Mouse (Mus musculus): ENCODE measurements at regions not wholly inside any gene's neighbourhood (a gene's known extent, or its start where the extent isn't known, plus 50 kb on each side); places are given as distances from the start of the nearest gene placed in this dataset.
A peak's percentile ranks its signal among the peaks of the same experiment; 100 is the strongest.
"Not testable (repeated sequence)": the region's sequence is repeated elsewhere in the genome, so short reads cannot be mapped to it uniquely, and the experiment has no call there.

DNA sequence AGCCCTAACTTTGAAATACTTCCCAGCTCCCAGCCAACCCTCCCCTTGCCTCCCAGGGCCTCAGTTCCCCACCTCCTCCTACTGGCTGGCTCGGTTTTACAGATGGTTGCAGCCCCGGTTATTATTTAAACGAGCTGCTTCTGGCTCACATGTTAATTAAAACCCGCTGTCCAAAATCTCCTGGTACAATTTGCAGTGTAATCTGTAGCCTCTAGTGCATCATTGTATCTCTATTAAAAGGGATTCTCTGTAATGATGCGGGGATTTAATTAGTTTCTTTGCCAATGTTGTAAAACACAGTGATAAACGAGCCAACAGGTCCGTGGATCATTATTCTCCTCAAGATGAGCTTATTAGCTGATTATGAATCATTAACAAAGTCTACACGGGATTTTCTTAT is 208.5 kb downstream of the 3100002H09Rik start:
- DNase-seq (ENCODE audit: extremely low spot score in 1 of 2, low spot score in 2 of 2): no peak
- intact Hi-C loops (cut with DNase I): loop anchor here (10.0 kb wide), 1 partner anchor 173 kb away; no protein-coding TSS in a partner anchor

DNA sequence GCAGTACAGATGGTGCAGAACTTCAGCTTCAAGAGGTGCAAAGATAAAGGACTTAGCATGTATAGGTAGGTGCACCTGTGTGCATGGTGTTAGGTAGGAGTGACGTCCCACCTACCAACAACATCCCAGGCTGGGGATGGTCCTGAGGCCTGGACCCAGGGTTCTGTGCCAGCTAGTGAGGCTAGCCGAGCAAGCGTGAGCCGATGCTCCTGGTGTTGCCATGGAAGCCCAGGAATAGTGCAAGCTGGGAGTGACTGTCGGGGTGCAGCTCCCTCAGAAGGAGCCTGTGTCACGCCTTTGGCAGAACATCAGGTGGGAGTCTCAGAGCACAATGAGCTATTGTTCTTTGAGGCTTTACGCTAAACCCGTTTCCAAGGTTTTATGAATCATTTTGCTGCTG is 209.9 kb downstream of the 3100002H09Rik start:
- peak; percentile 40 to 46 for DNase-seq (ENCODE audit: extremely low spot score in 1 of 2, low spot score in 2 of 2)
- intact Hi-C loops (cut with DNase I): loop anchor here (10.0 kb wide), 1 partner anchor 174 kb away; no protein-coding TSS in a partner anchor

- DNase-seq (ENCODE audit: extremely low spot score in 1 of 2, low spot score in 2 of 2): no peak
- intact Hi-C loops (cut with DNase I): loop anchor here (10.0 kb wide), 1 partner anchor 175 kb away; no protein-coding TSS in a partner anchor
Observed at GRCm38 (mm10) chr4:124400136-124400675, 210.4 kb downstream of the 3100002H09Rik start.

GRCm38 (mm10) chr4:124398354-124398753 is 212.2 kb downstream of the 3100002H09Rik start:
- intact Hi-C loops (cut with DNase I): loop anchor here (5.0 to 10.0 kb wide), 2 partner anchors 201 to 444 kb away; no protein-coding TSS in a partner anchor
- no peak for DNase-seq (ENCODE audit: extremely low spot score in 1 of 2, low spot score in 2 of 2)

GRCm38 (mm10) chr4:124396566-124397283 is 213.9 kb downstream of the 3100002H09Rik start:
- intact Hi-C loops (cut with DNase I): loop anchor here (5.0 to 10.0 kb wide), 2 partner anchors 199 to 442 kb away; no protein-coding TSS in a partner anchor
- DNase-seq (ENCODE audit: extremely low spot score in 1 of 2, low spot score in 2 of 2): peak; percentile 26 to 56

DNA sequence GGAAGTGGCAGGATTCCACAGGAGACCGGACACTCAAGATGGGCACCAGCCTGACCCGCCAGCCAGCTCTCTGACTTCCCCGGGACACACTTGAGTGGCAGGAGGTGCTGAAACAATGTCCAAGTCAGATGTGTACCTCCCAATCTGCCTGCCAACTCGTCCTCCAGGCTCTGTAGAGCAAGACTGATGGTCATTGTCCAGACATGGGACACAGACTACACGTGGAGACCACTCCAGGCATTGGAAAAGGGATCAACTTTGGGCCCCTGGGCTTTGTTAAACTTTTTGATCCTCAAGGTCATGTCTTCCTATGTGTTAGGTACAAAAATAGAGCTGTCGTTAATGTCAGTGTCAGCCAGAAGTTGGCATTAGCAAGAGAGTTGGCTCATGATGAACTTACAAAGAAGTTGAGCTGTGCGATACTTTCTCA is 214.6 kb downstream of the 3100002H09Rik start:
- no peak for DNase-seq (ENCODE audit: extremely low spot score in 1 of 2, low spot score in 2 of 2)
- intact Hi-C loops (cut with DNase I): loop anchor here (5.0 to 10.0 kb wide), 2 partner anchors 199 to 441 kb away; no protein-coding TSS in a partner anchor

GRCm38 (mm10) chr4:124395069-124395965 is 215.3 kb downstream of the 3100002H09Rik start:
- DNase-seq (ENCODE audit: extremely low spot score in 1 of 2, low spot score in 2 of 2): no peak
- intact Hi-C loops (cut with DNase I): loop anchor here (5.0 to 10.0 kb wide), 2 partner anchors 198 to 441 kb away; no protein-coding TSS in a partner anchor

DNA sequence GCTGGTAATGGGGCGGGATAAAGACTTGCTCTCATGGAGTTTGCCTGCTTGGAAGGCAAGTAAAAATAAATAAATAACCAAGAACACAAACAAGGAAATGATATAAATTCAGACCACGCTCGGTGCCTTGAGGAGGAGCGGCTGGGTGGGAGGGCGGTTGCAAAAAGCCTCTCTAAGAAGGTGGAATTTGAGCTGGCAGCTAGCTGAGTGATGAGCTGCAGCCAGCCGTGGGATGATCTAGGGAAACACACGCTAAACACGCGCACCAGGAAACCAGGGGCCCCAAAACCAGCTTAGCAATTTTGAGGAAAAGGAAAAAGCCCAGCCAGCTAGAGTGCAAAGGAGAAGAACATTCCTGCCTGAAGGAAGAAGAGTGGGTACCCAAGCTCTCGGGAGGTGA is 217.0 kb downstream of the 3100002H09Rik start:
- no peak for DNase-seq (ENCODE audit: extremely low spot score in 1 of 2, low spot score in 2 of 2)
- intact Hi-C loops (cut with DNase I): loop anchor here (10.0 kb wide), 1 partner anchor 439 kb away; no protein-coding TSS in a partner anchor

DNA sequence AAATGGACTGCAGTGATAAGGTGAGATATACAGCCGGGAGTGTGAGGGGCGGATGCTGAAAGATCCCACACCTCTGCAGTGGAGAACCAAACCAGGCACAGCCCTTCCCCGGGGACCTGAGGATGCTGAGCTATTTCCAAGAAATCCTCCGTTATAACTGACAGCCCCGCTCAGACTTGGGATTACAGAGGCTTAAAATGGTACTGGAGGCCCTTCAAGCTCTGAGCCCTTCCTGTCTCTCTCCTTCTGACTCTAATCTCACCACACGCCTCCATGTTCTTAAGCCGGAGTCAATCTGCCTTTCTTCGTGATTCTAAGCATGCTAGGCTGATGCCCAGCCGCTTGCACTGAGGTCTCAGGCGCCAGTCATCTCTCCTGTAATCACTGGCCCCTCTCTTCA is 221.5 kb downstream of the 3100002H09Rik start:
- no peak for DNase-seq (ENCODE audit: extremely low spot score in 1 of 2, low spot score in 2 of 2)
- intact Hi-C loops (cut with DNase I): no loop called here

GRCm38 (mm10) chr4:124385106-124386055 is 225.2 kb downstream of the 3100002H09Rik start:
- DNase-seq (ENCODE audit: extremely low spot score in 1 of 2, low spot score in 2 of 2): no peak
- intact Hi-C loops (cut with DNase I): no loop called here

DNA sequence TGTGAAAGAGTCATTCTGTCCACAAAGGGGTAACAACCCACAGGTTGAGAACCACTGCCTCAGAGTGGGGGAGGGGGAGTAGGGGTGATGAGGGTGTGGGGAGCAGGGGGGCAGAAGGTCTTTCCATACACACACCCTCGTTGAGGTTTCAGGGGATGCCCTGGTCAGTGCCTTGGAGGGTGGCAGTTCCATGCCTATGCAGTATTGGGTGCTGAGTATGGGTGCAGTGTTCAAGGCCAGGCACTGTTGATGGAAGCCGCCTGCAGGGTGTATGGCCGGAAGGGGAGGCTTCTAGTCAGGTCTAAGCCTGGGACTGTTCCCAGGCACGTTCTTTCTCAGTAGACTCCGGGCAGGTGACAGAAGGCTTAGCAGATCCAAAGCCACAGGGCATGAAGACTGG is 234.1 kb downstream of the 3100002H09Rik start:
- no peak for DNase-seq (ENCODE audit: extremely low spot score in 1 of 2, low spot score in 2 of 2)
- intact Hi-C loops (cut with DNase I): loop anchor here (10.0 kb wide), 1 partner anchor 142 kb away; no protein-coding TSS in a partner anchor

DNA sequence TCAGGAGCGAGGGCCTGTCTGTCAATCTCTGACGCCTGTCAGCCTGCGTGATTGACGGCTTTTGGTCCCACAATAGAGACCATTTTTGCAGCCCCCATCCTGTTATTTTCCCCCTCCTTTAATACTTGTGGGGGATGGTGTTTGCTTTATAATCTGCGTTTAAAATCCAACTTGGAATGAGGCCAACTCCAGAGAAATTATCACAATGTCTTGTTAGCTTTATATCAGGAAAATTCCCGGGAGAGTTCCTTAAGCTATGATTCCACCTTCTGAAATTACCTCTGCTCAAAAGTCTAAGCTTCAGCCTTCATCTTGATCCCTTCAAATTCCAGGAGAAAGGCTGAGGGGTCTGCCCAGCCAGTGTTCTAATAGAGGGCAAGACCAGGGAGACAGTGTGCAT is 235.0 kb downstream of the 3100002H09Rik start:
- DNase-seq (ENCODE audit: extremely low spot score in 1 of 2, low spot score in 2 of 2): no peak
- intact Hi-C loops (cut with DNase I): loop anchor here (10.0 kb wide), 1 partner anchor 141 kb away; no protein-coding TSS in a partner anchor

GRCm38 (mm10) chr4:124368831-124369230 is 241.8 kb downstream of the 3100002H09Rik start:
- DNase-seq (ENCODE audit: extremely low spot score in 1 of 2, low spot score in 2 of 2): no peak
- intact Hi-C loops (cut with DNase I): no loop called here

DNA sequence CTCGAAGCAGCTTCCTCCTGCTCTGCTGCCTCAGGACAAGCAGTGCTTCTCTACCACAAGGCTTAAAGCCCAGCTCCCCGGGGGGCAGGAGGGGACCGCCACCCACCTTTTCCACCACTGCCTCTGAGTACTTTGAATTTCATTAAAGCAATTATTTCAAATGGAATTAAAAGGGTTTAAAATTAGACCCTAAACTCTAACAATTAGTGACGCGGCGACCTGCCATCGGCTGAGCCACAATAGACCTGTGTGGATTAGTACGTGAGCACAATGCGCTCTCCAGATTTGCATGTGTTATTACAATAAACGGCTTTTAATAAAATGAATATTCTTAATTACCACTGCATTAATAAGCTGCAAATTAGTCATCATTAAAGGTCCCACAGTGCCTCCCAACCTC is 242.5 kb downstream of the 3100002H09Rik start:
- intact Hi-C loops (cut with DNase I): no loop called here
- peak in 1 of 2 experiments; percentile 12 for DNase-seq (ENCODE audit: extremely low spot score in 1 of 2, low spot score in 2 of 2)

DNA sequence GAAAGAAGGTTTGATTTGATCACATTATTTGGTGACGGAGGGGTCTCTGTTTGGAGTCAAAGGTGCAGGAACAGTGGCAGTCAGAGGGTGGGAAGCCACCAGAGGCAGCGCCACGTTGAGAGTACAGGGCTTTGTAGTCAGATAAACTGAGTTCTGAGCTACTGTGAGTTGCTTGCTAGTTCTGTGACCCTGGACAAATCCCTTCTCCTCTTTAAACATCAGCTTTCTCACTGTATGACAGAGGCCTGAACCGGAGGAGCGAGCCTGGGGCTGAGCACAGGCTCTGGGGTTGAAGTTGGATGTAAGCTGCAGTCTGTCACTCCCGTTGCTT is 250.1 kb downstream of the 3100002H09Rik start:
- no peak for DNase-seq (ENCODE audit: extremely low spot score in 1 of 2, low spot score in 2 of 2)
- intact Hi-C loops (cut with DNase I): no loop called here

- intact Hi-C loops (cut with DNase I): no loop called here
- no peak for DNase-seq (ENCODE audit: extremely low spot score in 1 of 2, low spot score in 2 of 2)
Observed at GRCm38 (mm10) chr4:124359707-124360577, 250.7 kb downstream of the 3100002H09Rik start.

DNA sequence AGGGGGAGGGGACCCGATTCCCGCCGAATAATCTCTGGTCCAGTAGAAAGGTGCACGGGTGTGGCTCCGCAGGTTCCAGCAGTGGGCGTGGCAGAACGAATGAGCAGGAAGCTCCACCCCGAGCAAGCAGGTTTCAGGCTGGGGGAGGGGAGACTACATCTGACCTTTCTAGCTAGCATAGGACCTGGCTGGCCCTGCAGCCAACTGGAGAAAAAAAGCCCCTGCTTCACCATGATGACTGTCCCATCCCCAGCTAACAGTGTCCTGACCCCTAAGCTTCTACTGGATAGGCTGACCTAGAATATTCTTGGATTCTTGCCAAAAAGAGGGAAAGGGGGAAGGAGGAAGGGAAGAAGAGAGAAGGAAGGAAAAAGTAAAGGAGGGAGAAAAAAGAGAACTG is 252.1 kb downstream of the 3100002H09Rik start:
- DNase-seq (ENCODE audit: extremely low spot score in 1 of 2, low spot score in 2 of 2); intact Hi-C loops (cut with DNase I): not testable (repeated sequence)

All from left cerebral cortex, postnatal 10 days (tissue).